ENCODE assay signal across 8 mouse cellular contexts in genomic region chr9:108136225-108136624, GRCm38 (mm10). TPM values are rescaled to one million over a fixed set of nuclear protein-coding genes. Genes with fewer than 3 reads are reported as not detected.
DNase-seq lines count a peak whose midpoint lies in the region; ATAC-seq and TF ChIP-seq lines count a peak whose summit lies in the region.

No protein-coding gene starts in this region.

- peak overlapping the region; percentile 85 for H3K27ac ChIP-seq in layer of hippocampus, adult 2 months
- no peak overlapping the region for H3K27ac ChIP-seq in midbrain, postnatal 0 days (ENCODE audit: low read depth, low read length)

- 33% methylated on average over 1 of the region's 1 CpGs for WGBS in midbrain, postnatal 0 days

- no peak for ATAC-seq in midbrain, postnatal 0 days (ENCODE audit: low FRiP score)
- no peak for ATAC-seq in inflammation-experienced regulatory T-cells, adult 6 months

- no peak for DNase-seq in layer of hippocampus, adult 2 months (ENCODE audit: low spot score in 2 of 2)
- DNase-seq in layer of hippocampus, adult 18-20 months (ENCODE audit: low spot score in 2 of 2) = no peak
- DNase-seq in NIH3T3 (ENCODE audit: low read depth) = peak; percentile 65
- DNase-seq in embryo, embryonic 10.5 days (ENCODE audit: low spot score) = peak; percentile 80
- peak; percentile 35 for DNase-seq in midbrain, postnatal 0 days (ENCODE audit: low spot score)
- no peak for DNase-seq in ovary, postnatal 14 days (ENCODE audit: low spot score)
- DNase-seq in ovary, postnatal 36 days (ENCODE audit: low spot score) = no peak

- peak; percentile 73 for TF ChIP-seq CTCF in layer of hippocampus, adult 2 months (conservative IDR thresholded peaks at IDR 0.05)
- TF ChIP-seq CTCF in midbrain, postnatal 0 days (IDR thresholded peaks at IDR 0.05) = peak; percentile 62

- peaks cover 14% of the 10 kb centered on the region for H3K36me3 ChIP-seq in midbrain, postnatal 0 days (ENCODE audit: insufficient read depth, low read length)

- no peaks in the 10 kb centered on the region for H3K9me3 ChIP-seq in midbrain, postnatal 0 days (ENCODE audit: low read length)

- H3K4me1 ChIP-seq in midbrain, postnatal 0 days (ENCODE audit: insufficient read depth, low read length) = no peaks in the 10 kb centered on the region

- H3K9ac ChIP-seq in midbrain, postnatal 0 days (replicated peaks; ENCODE audit: low read length, poor library complexity, severe bottlenecking) = no peak overlapping the region

- H3K27me3 ChIP-seq in midbrain, postnatal 0 days (ENCODE audit: insufficient read depth, low read length) = no peaks in the 10 kb centered on the region

- no peak overlapping the region for H3K4me2 ChIP-seq in midbrain, postnatal 0 days (ENCODE audit: low read depth, low read length, poor library complexity, severe bottlenecking)

- no peak overlapping the region for H3K4me3 ChIP-seq in layer of hippocampus, adult 2 months
- no peak overlapping the region for H3K4me3 ChIP-seq in midbrain, postnatal 0 days (ENCODE audit: low read depth, low read length)

RNA-seq across cellular contexts. Expression of gene Apeh, which starts 41.8 kb away (rescaled TPM):
- 10 to 100 TPM; 35.3 to 37.0 TPM for total RNA-seq in layer of hippocampus, adult 2 months (2021)
- 10 to 100 TPM; 27.0 to 35.7 TPM for total RNA-seq in layer of hippocampus, adult 18-20 months (2021)
- total RNA-seq in midbrain, postnatal 0 days (2014; rRNA removed) = 32.3 and 45.1 TPM in 2 replicates
- 38.3 and 42.7 TPM in 2 replicates for polyA plus RNA-seq in midbrain, postnatal 0 days (2015; fragmentation: Nextera tagmentation; extraction: Ambion mirVana)
- 10 to 100 TPM; 35.3 to 52.6 (median 45.0) TPM for polyA plus RNA-seq in inflammation-experienced regulatory T-cells, adult 6 months (2017; shearing (Covaris generic))

RNA-seq across cellular contexts. Expression of gene Rnf123, which starts 53.1 kb away (rescaled TPM):
- 100 to 1,000 TPM in 1 of 2 experiments, 10 to 100 TPM in 1; 95.7 to 111 TPM for total RNA-seq in layer of hippocampus, adult 2 months (2021)
- total RNA-seq in layer of hippocampus, adult 18-20 months (2021) = 100 to 1,000 TPM in 1 of 2 experiments, 10 to 100 TPM in 1; 87.8 to 104 TPM
- total RNA-seq in midbrain, postnatal 0 days (2014; rRNA removed) = 46.3 and 60.6 TPM in 2 replicates
- polyA plus RNA-seq in midbrain, postnatal 0 days (2015; fragmentation: Nextera tagmentation; extraction: Ambion mirVana) = 44.1 and 49.1 TPM in 2 replicates
- 10 to 100 TPM; 36.0 to 83.5 (median 66.3) TPM for polyA plus RNA-seq in inflammation-experienced regulatory T-cells, adult 6 months (2017; shearing (Covaris generic))

RNA-seq across cellular contexts. Expression of gene Bsn, which starts 54.0 kb away (rescaled TPM):
- total RNA-seq in layer of hippocampus, adult 2 months (2021) = 100 to 1,000 TPM; 236 to 246 TPM
- 100 to 1,000 TPM; 228 to 231 TPM for total RNA-seq in layer of hippocampus, adult 18-20 months (2021)
- total RNA-seq in midbrain, postnatal 0 days (2014; rRNA removed) = 59.4 and 60.6 TPM in 2 replicates
- polyA plus RNA-seq in midbrain, postnatal 0 days (2015; fragmentation: Nextera tagmentation; extraction: Ambion mirVana) = 6.1 and 7.7 TPM in 2 replicates
- polyA plus RNA-seq in inflammation-experienced regulatory T-cells, adult 6 months (2017; shearing (Covaris generic)) = under 1 TPM; 0.09 to 0.59 (median 0.38) TPM

RNA-seq across cellular contexts. Expression of gene Mst1, which starts 56.0 kb away (rescaled TPM):
- total RNA-seq in layer of hippocampus, adult 2 months (2021) = not detected
- not detected for total RNA-seq in layer of hippocampus, adult 18-20 months (2021)
- 0.14 TPM in 1 of 2 replicates, not detected in the other for total RNA-seq in midbrain, postnatal 0 days (2014; rRNA removed)
- polyA plus RNA-seq in midbrain, postnatal 0 days (2015; fragmentation: Nextera tagmentation; extraction: Ambion mirVana) = not detected in 2 replicates
- under 1 TPM in 2 of 3 experiments, not detected in 1; 0.67 to 0.87 TPM for polyA plus RNA-seq in inflammation-experienced regulatory T-cells, adult 6 months (2017; shearing (Covaris generic))

Comparison
In these comparisons a context has a peak if more than half of its experiments do, and no peak if none do; other contexts are left out.
1. DNase-seq: peak in NIH3T3 (single experiment), embryo, embryonic 10.5 days (single experiment) and midbrain, postnatal 0 days (single experiment); none in layer of hippocampus, adult 2 months (0 of 2), layer of hippocampus, adult 18-20 months (0 of 2), ovary, postnatal 14 days (single experiment) and ovary, postnatal 36 days (single experiment).